Mouse (Mus musculus): ENCODE measurements at regions not wholly inside any gene's neighbourhood (a gene's known extent, or its start where the extent isn't known, plus 50 kb on each side); places are given as distances from the start of the nearest gene placed in this dataset.

DNA sequence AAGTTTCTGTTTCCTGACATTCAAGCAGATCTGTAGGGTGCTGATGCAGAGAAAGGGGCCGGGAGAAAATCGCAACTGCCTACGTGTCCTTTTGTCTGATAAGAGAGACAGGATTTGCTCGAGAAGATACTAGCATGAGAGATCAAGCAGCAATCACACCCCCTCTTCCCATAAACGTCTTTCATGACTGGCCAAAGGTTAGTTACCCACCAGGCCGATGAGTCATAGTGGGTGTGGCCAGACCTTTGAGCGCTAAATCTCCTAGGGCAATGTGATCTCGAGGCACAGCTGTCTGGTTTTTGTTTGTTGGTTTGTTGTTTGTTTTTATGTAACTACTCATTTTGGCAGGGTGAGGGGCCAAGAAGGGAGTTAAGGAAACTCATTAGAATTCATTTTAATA is 50.7 kb upstream of the E2f3 start:
- DNase-seq = no peak
- no peak overlapping the region for H3K27ac ChIP-seq (replicated peaks; ENCODE audit: low read depth, low read length)

GRCm38 (mm10) chr13:30036071-30036470 is 50.2 kb upstream of the E2f3 start:
- Histone ChIP-seq H3K27ac (replicated peaks; ENCODE audit: low read depth, low read length) (no peak overlapping the region), H3K4me3 (replicated peaks; ENCODE audit: low read depth, low read length) (no peak overlapping the region), H3K27me3 (ENCODE audit: control insufficient read depth, insufficient read depth, low read length) (no peaks in the 10 kb centered on the region), H3K4me1 (ENCODE audit: control insufficient read depth, insufficient read depth, low read length) (no peaks in the 10 kb centered on the region), H3K36me3 (ENCODE audit: control insufficient read depth, insufficient read depth, low read length) (no peaks in the 10 kb centered on the region), H3K9ac (replicated peaks; ENCODE audit: low read length) (no peak overlapping the region), H3K4me2 (ENCODE audit: low read length) (no peak overlapping the region), H3K9me3 (ENCODE audit: control insufficient read depth, low read length) (peaks cover 3% of the 10 kb centered on the region; the same call in 1 of the 2 replicates)
- 88% methylated on average over 3 of the region's 3 CpGs for WGBS
- ATAC-seq (ENCODE audit: low FRiP score, low TSS enrichment) (no peak), DNase-seq (no peak)

More for the DNA sequence above, 50.7 kb upstream of the E2f3 start:
- Histone ChIP-seq H3K36me3 (ENCODE audit: control insufficient read depth, insufficient read depth, low read length) (no peaks in the 10 kb centered on the region), H3K27me3 (ENCODE audit: control insufficient read depth, insufficient read depth, low read length) (no peaks in the 10 kb centered on the region), H3K4me3 (replicated peaks; ENCODE audit: low read depth, low read length) (no peak overlapping the region), H3K4me2 (ENCODE audit: low read length) (no peak overlapping the region), H3K4me1 (ENCODE audit: control insufficient read depth, insufficient read depth, low read length) (no peaks in the 10 kb centered on the region), H3K9me3 (ENCODE audit: control insufficient read depth, low read length) (peaks cover 3% of the 10 kb centered on the region; the same call in 1 of the 2 replicates), H3K9ac (replicated peaks; ENCODE audit: low read length) (no peak overlapping the region)
- 77% methylated on average over 8 of the region's 8 CpGs for WGBS
- no peak for ATAC-seq (ENCODE audit: low FRiP score, low TSS enrichment)
